In genomic region chr5:39052490-39053250, GRCm38 (mm10) we compare ENCODE assay signal across 14 mouse cellular contexts.
DNase-seq lines count a peak whose midpoint lies in the region; ATAC-seq lines count a peak whose summit lies in the region.
"Had no signal": no experiment of that assay in that cellular context is flagged by ENCODE, and none has a peak within 500 bp of the region (broad histone marks: within the 10 kb centered on the region; RNA-seq: fewer than 3 reads in every experiment).

No protein-coding gene starts in this region.

- peak; percentile 69 to 73 for DNase-seq in right cerebral cortex, adult 2 months (ENCODE audit: low spot score in 2 of 2)
- DNase-seq in right cerebral cortex, postnatal 4 days: no peak
- peak; percentile 80 for DNase-seq in layer of hippocampus, adult 9-11 months
- peak; percentile 59 to 82 for DNase-seq in right cerebral cortex, postnatal 36 days (ENCODE audit: low spot score in 2 of 2)
- no peak for DNase-seq in urinary bladder, postnatal 10 days (ENCODE audit: low spot score)
- DNase-seq in lung, postnatal 10 days: no peak
- DNase-seq: cerebellum, adult 11-12 months; kidney, adult 2 months; kidney, postnatal 4 days; lung, adult 2 months; thymus, postnatal 14 days had no signal

- ATAC-seq in frontal cortex, adult (ENCODE audit: low TSS enrichment): peak; percentile 87
- no peak for ATAC-seq in erythroid progenitor cell, adult 5-6 weeks (replicated peaks; ENCODE audit: low FRiP score, poor library complexity, severe bottlenecking)
- ATAC-seq: hindbrain, postnatal 0 days had no signal

Comparison
In these comparisons a context has a peak if more than half of its experiments do, and no peak if none do; other contexts are left out.
1. DNase-seq: peak in right cerebral cortex, adult 2 months (2 of 2), layer of hippocampus, adult 9-11 months (single experiment) and right cerebral cortex, postnatal 36 days (2 of 2); none in right cerebral cortex, postnatal 4 days (single experiment), urinary bladder, postnatal 10 days (single experiment) and lung, postnatal 10 days (single experiment).